Mouse (Mus musculus): ENCODE results near the gene Magi3. TPM values are rescaled to one million over a fixed set of nuclear protein-coding genes. Genes with fewer than 3 reads are reported as not detected.

Magi3 gene
- total RNA-seq, 2 experiments from 2014 or later = 43.0 to 52.4 TPM

DNA sequence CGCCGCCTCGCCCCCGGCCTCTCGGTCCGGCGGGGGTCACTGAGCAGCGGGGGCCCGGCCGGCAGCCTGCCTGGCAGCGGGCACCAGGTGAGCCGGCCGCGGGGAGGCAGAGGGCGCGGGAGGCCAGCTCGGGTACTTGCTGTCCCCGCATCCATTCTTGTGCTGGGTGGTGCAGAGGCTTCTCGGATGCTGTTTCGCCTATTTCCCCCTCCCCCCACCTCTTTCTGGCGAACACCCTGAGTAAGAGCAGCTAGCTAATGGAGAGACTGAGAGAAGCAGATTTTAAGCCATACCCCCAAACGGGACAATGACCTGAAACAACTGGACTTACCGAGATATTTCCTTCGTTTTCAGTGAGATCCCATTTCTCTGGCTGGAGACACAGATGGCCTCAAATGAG lies 251.5 kb downstream of the Magi3 start:
- no peak for DNase-seq (ENCODE audit: low spot score in 2 of 2)
- intact Hi-C loops (cut with DNase I) = loop anchor here (2.0 kb wide), 1 partner anchor 54 kb away; the partner anchor contains the start of gene Rsbn1

DNA sequence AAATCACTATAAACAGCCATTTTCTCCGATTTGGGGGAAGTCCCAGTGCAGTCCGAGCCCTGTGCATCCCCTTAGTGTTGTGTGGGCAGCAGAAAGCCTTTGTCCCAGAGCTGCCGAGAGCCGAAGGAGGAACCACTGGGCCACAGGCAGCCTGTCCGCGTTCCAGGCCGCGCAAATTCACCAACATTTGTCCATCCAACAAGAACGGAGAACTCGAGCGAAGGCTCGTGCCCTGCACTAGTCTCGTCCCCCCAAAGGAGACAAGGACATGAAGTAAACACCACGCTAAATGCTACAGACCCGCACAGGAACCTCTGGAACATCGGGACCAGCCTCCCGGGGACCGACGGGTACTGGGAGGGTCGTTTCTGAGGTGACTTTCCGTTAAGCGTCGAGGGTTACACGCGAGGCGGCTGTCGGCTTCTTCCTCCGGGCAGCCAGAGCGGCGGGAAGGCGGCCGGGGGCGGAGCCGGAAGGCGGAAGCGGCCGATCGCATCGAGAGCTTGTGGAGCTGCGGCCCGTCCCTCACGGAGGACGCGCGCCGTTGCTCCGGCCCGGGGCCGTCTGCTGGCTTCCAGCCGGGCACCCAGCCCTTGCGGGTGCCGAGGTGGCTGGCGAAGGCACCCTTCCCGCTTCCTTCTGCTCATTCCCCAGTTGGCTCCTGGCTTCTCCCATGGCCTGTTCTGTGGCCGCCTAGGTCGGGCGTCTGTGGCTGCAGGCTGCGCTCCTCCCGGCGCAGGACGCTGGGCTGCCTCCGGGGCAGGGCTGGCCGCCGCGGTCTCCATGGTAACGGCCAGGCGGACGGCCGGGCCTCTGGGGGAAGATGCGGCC lies 252.1 kb downstream of the Magi3 start, which contains the start of gene Phtf1:
TSS of gene Phtf1 (plus strand) at position 250 of the 831 bp plus-strand sequence.
- intact Hi-C loops (cut with DNase I) = loop anchor here (2.0 kb wide), 1 partner anchor 53 kb away; the partner anchor contains the start of gene Rsbn1
- peak; percentile 89 to 91 for DNase-seq (ENCODE audit: low spot score in 2 of 2)

DNA sequence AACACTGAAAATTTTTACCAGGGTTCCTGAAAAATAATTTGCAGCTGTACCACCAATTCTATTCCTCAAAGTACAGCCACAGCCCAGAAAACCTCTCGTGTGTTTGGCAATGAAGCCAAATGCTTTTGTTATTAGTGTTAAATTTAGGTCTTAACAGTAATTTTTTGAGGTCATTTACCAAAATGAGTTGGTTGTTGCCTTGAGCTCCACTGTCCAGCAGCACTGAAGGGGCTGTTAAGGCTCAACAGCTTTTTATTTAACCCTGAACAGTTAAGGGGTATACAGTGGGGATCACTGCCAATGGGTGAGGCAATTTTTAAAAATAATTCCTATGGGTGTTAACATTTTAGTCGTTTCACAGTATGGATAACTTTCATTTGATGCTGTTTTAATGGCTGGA lies 252.9 kb downstream of the Magi3 start:
- intact Hi-C loops (cut with DNase I) = no loop called here
- DNase-seq (ENCODE audit: low spot score in 2 of 2) = no peak
